In genomic region chr2:57900580-57901247, GRCm38 (mm10) we compare ENCODE assay signal across 11 mouse cellular contexts.
DNase-seq lines count a peak whose midpoint lies in the region; ATAC-seq lines count a peak whose summit lies in the region.
"Had no signal": no experiment of that assay in that cellular context is flagged by ENCODE, and none has a peak within 500 bp of the region (broad histone marks: within the 10 kb centered on the region; RNA-seq: fewer than 3 reads in every experiment).

No protein-coding gene starts in this region.

- no peak overlapping the region for H3K9ac ChIP-seq in limb, embryonic 13.5 days
- H3K9ac ChIP-seq: kidney, embryonic 15.5 days; neural tube, embryonic 15.5 days had no signal

- no peaks in the 10 kb centered on the region for H3K9me3 ChIP-seq in limb, embryonic 13.5 days
- no peaks in the 10 kb centered on the region for H3K9me3 ChIP-seq in limb, embryonic 10.5 days (replicated peaks)
- H3K9me3 ChIP-seq: kidney, embryonic 15.5 days; neural tube, embryonic 15.5 days had no signal

- no peak for DNase-seq in limb, embryonic 10.5 days (ENCODE audit: low spot score)
- DNase-seq in cerebellum, postnatal 14 days, result peak; percentile 80 to 87
- peak; percentile 71 for DNase-seq in layer of hippocampus, adult 9-11 months
- peak; percentile 58 to 64 for DNase-seq in right cerebral cortex, postnatal 36 days (ENCODE audit: low spot score in 2 of 2)
- DNase-seq in embryo, embryonic 10 days (ENCODE audit: low spot score), result no peak
- DNase-seq in testis, postnatal 10 days (ENCODE audit: low spot score), result no peak
- no peak for DNase-seq in urinary bladder, postnatal 4 days (ENCODE audit: low spot score in 2 of 2)

- H3K27me3 ChIP-seq in limb, embryonic 13.5 days, result no peaks in the 10 kb centered on the region
- H3K27me3 ChIP-seq in limb, embryonic 10.5 days (ENCODE audit: low read depth, poor library complexity, severe bottlenecking), result no peaks in the 10 kb centered on the region
- H3K27me3 ChIP-seq: kidney, embryonic 15.5 days; neural tube, embryonic 15.5 days had no signal

- no peaks in the 10 kb centered on the region for H3K36me3 ChIP-seq in limb, embryonic 13.5 days
- no peaks in the 10 kb centered on the region for H3K36me3 ChIP-seq in limb, embryonic 10.5 days
- H3K36me3 ChIP-seq: kidney, embryonic 15.5 days; neural tube, embryonic 15.5 days had no signal

- H3K4me2 ChIP-seq in limb, embryonic 13.5 days (replicated peaks), result no peak overlapping the region
- H3K4me2 ChIP-seq: kidney, embryonic 15.5 days; neural tube, embryonic 15.5 days had no signal

- H3K4me1 ChIP-seq in limb, embryonic 13.5 days, result no peaks in the 10 kb centered on the region
- H3K4me1 ChIP-seq in limb, embryonic 10.5 days, result no peaks in the 10 kb centered on the region
- H3K4me1 ChIP-seq: kidney, embryonic 15.5 days; neural tube, embryonic 15.5 days had no signal

- H3K4me3 ChIP-seq in limb, embryonic 13.5 days, result no peak overlapping the region
- H3K4me3 ChIP-seq in limb, embryonic 10.5 days, result no peak overlapping the region
- H3K4me3 ChIP-seq: kidney, embryonic 15.5 days; neural tube, embryonic 15.5 days had no signal

- peak; percentile 81 for ATAC-seq in limb, embryonic 13.5 days (ENCODE audit: low FRiP score, low read depth)
- ATAC-seq: lung, postnatal 0 days had no signal

- 53% methylated on average over 9 of the region's 9 CpGs for WGBS in limb, embryonic 13.5 days
- WGBS in limb, embryonic 10.5 days, result 84% methylated on average over 9 of the region's 9 CpGs

- peak overlapping the region; percentile 49; the same call in 1 of the 2 replicates for H3K27ac ChIP-seq in limb, embryonic 13.5 days
- no peak overlapping the region for H3K27ac ChIP-seq in limb, embryonic 10.5 days
- H3K27ac ChIP-seq: kidney, embryonic 15.5 days; neural tube, embryonic 15.5 days had no signal

Comparison
In these comparisons a context has a peak if more than half of its experiments do, and no peak if none do; other contexts are left out.
1. DNase-seq: peak in cerebellum, postnatal 14 days (2 of 2), layer of hippocampus, adult 9-11 months (single experiment) and right cerebral cortex, postnatal 36 days (2 of 2); none in limb, embryonic 10.5 days (single experiment), embryo, embryonic 10 days (single experiment), testis, postnatal 10 days (single experiment) and urinary bladder, postnatal 4 days (0 of 2).